Mouse (Mus musculus): ENCODE data around the gene Caskin1. TPM values are rescaled to one million over a fixed set of nuclear protein-coding genes. Genes with fewer than 3 reads are reported as not detected.
"Not testable (repeated sequence)": the region's sequence is repeated elsewhere in the genome, so short reads cannot be mapped to it uniquely, and the experiment has no call there.

Gene Caskin1
- total and polyA plus RNA-seq, 3 experiments: 0.11 TPM; not detected in 2

DNA sequence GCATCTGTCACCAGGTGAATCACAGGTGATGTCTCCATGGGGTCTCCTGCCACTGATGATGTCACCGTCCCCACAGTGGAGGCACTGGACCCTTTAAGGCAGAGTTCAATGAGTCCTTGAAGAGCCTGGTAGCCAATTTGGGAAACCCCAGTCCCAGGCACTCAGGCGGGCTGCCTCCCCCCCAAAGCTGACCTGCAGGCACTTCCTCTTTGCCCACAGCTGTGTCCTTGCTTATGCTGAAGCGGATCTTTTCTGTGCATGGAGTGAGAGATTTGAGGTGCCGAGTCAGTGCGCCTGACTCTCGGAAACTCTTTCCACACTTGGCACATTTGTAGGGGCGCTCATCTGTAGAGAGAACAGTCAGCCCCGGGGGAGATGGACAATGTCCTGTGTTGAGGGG, 41.8 kb upstream of the Caskin1 start:
- Histone ChIP-seq H3K9me3 (replicated peaks) (no peaks in the 10 kb centered on the region), H3K36me3 (replicated peaks) (peaks cover 100% of the 10 kb centered on the region), H3K4me1 (ENCODE audit: insufficient read depth, low read depth, low read length) (peaks cover 10% of the 10 kb centered on the region), H3K4me3 (ENCODE audit: low read depth, low read length) (no peak overlapping the region), H3K27me3 (ENCODE audit: insufficient read depth, low read length) (no peaks in the 10 kb centered on the region)
- no peak for TF ChIP-seq GATA2 (IDR thresholded peaks at IDR 0.05; ENCODE audit: borderline replicate concordance, low read depth, low read length)
- no peak for TF ChIP-seq TAL1 (conservative IDR thresholded peaks at IDR 0.05; ENCODE audit: low read depth, low read length)
- TF ChIP-seq POLR2AphosphoS5 (IDR thresholded peaks at IDR 0.05; ENCODE audit: insufficient replicate concordance, low read depth, low read length): no peak
- TF ChIP-seq GATA1 (IDR thresholded peaks at IDR 0.05; ENCODE audit: borderline replicate concordance, low read length): no peak
- no peak for TF ChIP-seq CTCF (IDR thresholded peaks at IDR 0.05; ENCODE audit: low read depth, low read length)
- ATAC-seq (ENCODE audit: extremely low read depth, insufficient number of reproducible peaks, low FRiP score, poor library complexity, severe bottlenecking) (no peak), DNase-seq (ENCODE audit: low spot score) (no peak)

DNA sequence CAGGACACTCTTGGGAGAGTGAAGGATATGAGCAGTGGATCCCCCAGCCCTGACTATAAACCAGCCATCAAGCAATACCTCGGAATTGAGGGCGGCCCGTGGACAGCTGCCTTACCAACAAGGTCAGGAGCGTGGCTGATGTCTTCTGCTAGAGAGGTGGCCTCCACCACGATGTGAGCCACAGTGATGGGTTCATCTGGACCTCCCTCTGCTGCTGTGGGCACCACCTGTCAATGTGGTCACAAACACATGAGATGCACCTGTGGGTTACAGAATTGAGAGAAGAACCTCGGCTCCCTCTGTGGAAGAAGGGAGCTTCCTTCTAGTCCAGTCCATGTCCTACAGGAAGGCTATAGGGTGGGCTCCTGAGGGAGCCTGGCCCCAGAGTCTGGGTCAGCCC, 38.9 kb upstream of the Caskin1 start:
- peaks cover 27% of the 10 kb centered on the region for H3K4me1 ChIP-seq (ENCODE audit: insufficient read depth, low read depth, low read length)
- ATAC-seq (ENCODE audit: extremely low read depth, insufficient number of reproducible peaks, low FRiP score, poor library complexity, severe bottlenecking) (no peak), DNase-seq (ENCODE audit: low spot score) (no peak)
- no peak overlapping the region for H3K4me3 ChIP-seq (ENCODE audit: low read depth, low read length)
- no peaks in the 10 kb centered on the region for H3K27me3 ChIP-seq (ENCODE audit: insufficient read depth, low read length)
- peaks cover 83% of the 10 kb centered on the region for H3K36me3 ChIP-seq (replicated peaks)
- TF ChIP-seq GATA2 (IDR thresholded peaks at IDR 0.05; ENCODE audit: borderline replicate concordance, low read depth, low read length) (no peak), POLR2AphosphoS5 (IDR thresholded peaks at IDR 0.05; ENCODE audit: insufficient replicate concordance, low read depth, low read length) (no peak), TAL1 (conservative IDR thresholded peaks at IDR 0.05; ENCODE audit: low read depth, low read length) (no peak), CTCF (IDR thresholded peaks at IDR 0.05; ENCODE audit: low read depth, low read length) (no peak), GATA1 (IDR thresholded peaks at IDR 0.05; ENCODE audit: borderline replicate concordance, low read length) (no peak)
- H3K9me3 ChIP-seq (replicated peaks): no peaks in the 10 kb centered on the region

DNA sequence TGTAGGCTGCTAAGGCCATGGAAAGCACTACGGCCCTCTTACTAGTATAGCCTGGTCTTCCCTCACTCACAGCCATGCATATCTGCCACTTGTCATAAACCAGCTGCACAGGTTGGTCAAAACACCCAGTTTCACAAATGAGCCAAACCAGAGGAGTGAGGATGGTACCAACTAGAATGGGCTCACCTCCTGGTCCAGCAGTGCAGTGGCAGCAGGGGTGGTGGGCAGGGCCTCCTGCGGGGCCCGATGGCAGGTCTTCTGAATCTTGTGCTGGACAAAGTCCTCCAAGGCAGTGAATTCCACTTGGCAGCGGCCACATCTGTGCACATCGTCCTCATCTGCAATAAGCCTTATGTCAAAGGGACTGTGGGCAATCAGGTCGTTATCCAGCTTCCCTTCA, 37.2 kb upstream of the Caskin1 start:
- Histone ChIP-seq H3K4me3 (ENCODE audit: low read depth, low read length) (no peak overlapping the region), H3K27me3 (ENCODE audit: insufficient read depth, low read length) (no peaks in the 10 kb centered on the region), H3K4me1 (ENCODE audit: insufficient read depth, low read depth, low read length) (peaks cover 32% of the 10 kb centered on the region), H3K9me3 (replicated peaks) (no peaks in the 10 kb centered on the region), H3K36me3 (replicated peaks) (peaks cover 66% of the 10 kb centered on the region)
- no peak for TF ChIP-seq CTCF (IDR thresholded peaks at IDR 0.05; ENCODE audit: low read depth, low read length)
- TF ChIP-seq GATA2 (IDR thresholded peaks at IDR 0.05; ENCODE audit: borderline replicate concordance, low read depth, low read length): no peak
- no peak for TF ChIP-seq TAL1 (conservative IDR thresholded peaks at IDR 0.05; ENCODE audit: low read depth, low read length)
- no peak for TF ChIP-seq GATA1 (IDR thresholded peaks at IDR 0.05; ENCODE audit: borderline replicate concordance, low read length)
- TF ChIP-seq POLR2AphosphoS5 (IDR thresholded peaks at IDR 0.05; ENCODE audit: insufficient replicate concordance, low read depth, low read length): no peak
- no peak for DNase-seq (ENCODE audit: low spot score)
- no peak for ATAC-seq (ENCODE audit: extremely low read depth, insufficient number of reproducible peaks, low FRiP score, poor library complexity, severe bottlenecking)

DNA sequence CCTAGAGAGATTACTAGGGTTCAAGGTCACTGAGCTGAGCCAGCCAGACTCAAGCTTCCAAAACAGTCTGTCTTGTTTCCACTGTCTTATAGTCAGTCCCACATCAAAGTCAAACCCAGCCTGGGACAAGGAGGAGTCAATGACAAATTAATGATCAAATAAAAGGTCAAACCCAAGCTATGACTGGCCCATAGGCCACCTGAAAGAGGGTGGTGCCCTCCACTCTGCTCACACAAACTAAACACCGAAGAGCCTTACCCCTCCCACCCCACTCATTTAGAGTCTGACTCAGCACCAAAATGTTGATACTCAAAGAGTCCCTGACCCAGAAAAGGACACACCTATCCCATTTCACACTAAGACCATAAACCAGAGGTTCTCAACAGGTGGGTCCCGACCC, 35.0 kb upstream of the Caskin1 start:
- no peak overlapping the region; the same call in 1 of the 2 replicates for H3K4me3 ChIP-seq (ENCODE audit: low read depth, low read length)
- ATAC-seq (ENCODE audit: extremely low read depth, insufficient number of reproducible peaks, low FRiP score, poor library complexity, severe bottlenecking): no peak
- H3K4me1 ChIP-seq (ENCODE audit: insufficient read depth, low read depth, low read length): peaks cover 32% of the 10 kb centered on the region
- H3K36me3 ChIP-seq (replicated peaks): peaks cover 49% of the 10 kb centered on the region
- no peak for TF ChIP-seq TAL1 (conservative IDR thresholded peaks at IDR 0.05; ENCODE audit: low read depth, low read length)
- no peak for TF ChIP-seq GATA2 (IDR thresholded peaks at IDR 0.05; ENCODE audit: borderline replicate concordance, low read depth, low read length)
- no peak for TF ChIP-seq POLR2AphosphoS5 (IDR thresholded peaks at IDR 0.05; ENCODE audit: insufficient replicate concordance, low read depth, low read length)
- no peak for TF ChIP-seq GATA1 (IDR thresholded peaks at IDR 0.05; ENCODE audit: borderline replicate concordance, low read length)
- no peak for TF ChIP-seq CTCF (IDR thresholded peaks at IDR 0.05; ENCODE audit: low read depth, low read length)
- no peaks in the 10 kb centered on the region for H3K27me3 ChIP-seq (ENCODE audit: insufficient read depth, low read length)
- DNase-seq (ENCODE audit: low spot score): no peak
- H3K9me3 ChIP-seq (replicated peaks): no peaks in the 10 kb centered on the region

DNA sequence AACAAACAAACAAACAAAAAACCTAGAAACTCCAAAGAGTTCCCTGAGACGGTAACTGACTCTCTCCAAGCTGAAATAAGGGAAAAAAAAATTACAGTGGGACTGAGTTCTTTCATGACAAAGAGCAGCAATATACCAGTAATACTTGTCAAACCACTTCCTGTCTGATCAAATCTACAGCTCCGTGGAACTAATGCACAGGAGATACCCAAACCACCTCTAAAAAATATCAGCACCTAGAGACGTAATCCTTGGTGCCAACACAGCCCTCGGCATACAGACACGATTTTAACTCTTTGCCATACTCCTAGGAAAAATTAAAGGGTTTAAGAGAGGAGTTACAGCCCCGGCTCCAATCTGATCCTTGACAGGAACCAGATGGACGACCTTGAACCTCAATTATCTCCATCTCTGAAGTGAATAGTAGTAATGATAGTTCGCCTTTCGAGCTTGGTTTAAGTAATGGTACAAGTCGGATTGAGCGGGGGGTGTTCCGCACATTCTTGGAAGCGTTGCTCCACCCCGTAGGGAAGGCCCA, 34.1 kb upstream of the Caskin1 start:
- ATAC-seq (ENCODE audit: extremely low read depth, insufficient number of reproducible peaks, low FRiP score, poor library complexity, severe bottlenecking) (no peak), DNase-seq (ENCODE audit: low spot score) (no peak)
- Histone ChIP-seq H3K36me3 (replicated peaks) (peaks cover 44% of the 10 kb centered on the region), H3K4me3 (ENCODE audit: low read depth, low read length) (peak overlapping the region; percentile 76), H3K4me1 (ENCODE audit: insufficient read depth, low read depth, low read length) (peaks cover 32% of the 10 kb centered on the region), H3K9me3 (replicated peaks) (no peaks in the 10 kb centered on the region), H3K27me3 (ENCODE audit: insufficient read depth, low read length) (no peaks in the 10 kb centered on the region)
- TF ChIP-seq POLR2AphosphoS5 (IDR thresholded peaks at IDR 0.05; ENCODE audit: insufficient replicate concordance, low read depth, low read length) (no peak), GATA2 (IDR thresholded peaks at IDR 0.05; ENCODE audit: borderline replicate concordance, low read depth, low read length) (no peak), TAL1 (conservative IDR thresholded peaks at IDR 0.05; ENCODE audit: low read depth, low read length) (no peak), CTCF (IDR thresholded peaks at IDR 0.05; ENCODE audit: low read depth, low read length) (no peak), GATA1 (IDR thresholded peaks at IDR 0.05; ENCODE audit: borderline replicate concordance, low read length) (no peak)

DNA sequence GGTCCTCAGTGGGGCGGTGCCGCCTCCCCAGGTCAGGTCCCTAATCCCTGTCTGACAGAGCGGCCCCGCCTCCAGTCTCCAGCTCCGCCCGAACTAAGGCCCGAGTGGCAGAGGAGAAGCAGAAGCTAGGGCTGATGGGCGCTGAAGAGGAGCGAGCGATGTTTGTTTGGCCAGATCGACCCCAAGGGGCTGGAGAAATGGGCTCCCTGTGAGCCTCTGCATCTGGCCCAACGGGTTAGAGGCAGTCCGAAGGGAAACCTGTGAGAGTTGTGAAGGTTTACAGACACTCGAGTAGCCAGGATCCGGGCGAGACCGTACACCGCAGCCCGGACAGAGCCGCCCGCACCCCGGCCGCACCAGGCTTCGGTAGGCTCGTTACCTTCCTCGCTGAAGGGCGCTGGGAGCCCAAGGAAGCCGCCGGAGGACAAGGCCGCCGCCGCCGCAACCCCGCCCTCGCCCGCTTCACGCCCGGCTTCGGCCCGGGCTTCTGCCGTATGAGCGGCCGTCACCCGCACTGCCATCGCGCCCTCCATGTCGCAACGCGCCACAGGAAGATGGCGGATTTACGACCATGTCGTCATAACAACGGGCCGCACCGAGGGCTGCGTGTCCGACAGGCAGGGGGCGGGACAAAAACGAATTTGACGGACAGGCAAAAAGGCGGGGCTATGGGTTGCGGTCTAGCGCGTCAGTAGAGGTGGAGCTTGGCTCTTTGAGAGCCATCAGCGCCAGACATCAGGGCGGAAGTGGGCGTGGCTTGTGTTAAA, 33.5 kb upstream of the Caskin1 start:
- Histone ChIP-seq H3K4me3 (ENCODE audit: low read depth, low read length) (peak overlapping the region; percentile 76), H3K27me3 (ENCODE audit: insufficient read depth, low read length) (no peaks in the 10 kb centered on the region), H3K36me3 (replicated peaks) (peaks cover 40% of the 10 kb centered on the region), H3K4me1 (ENCODE audit: insufficient read depth, low read depth, low read length) (peaks cover 32% of the 10 kb centered on the region), H3K9me3 (replicated peaks) (no peaks in the 10 kb centered on the region)
- ATAC-seq (ENCODE audit: extremely low read depth, insufficient number of reproducible peaks, low FRiP score, poor library complexity, severe bottlenecking): peak; percentile 98
- TF ChIP-seq POLR2AphosphoS5 (IDR thresholded peaks at IDR 0.05; ENCODE audit: insufficient replicate concordance, low read depth, low read length): no peak
- no peak for TF ChIP-seq TAL1 (conservative IDR thresholded peaks at IDR 0.05; ENCODE audit: low read depth, low read length)
- TF ChIP-seq CTCF (IDR thresholded peaks at IDR 0.05; ENCODE audit: low read depth, low read length): no peak
- no peak for TF ChIP-seq GATA2 (IDR thresholded peaks at IDR 0.05; ENCODE audit: borderline replicate concordance, low read depth, low read length)
- no peak for TF ChIP-seq GATA1 (IDR thresholded peaks at IDR 0.05; ENCODE audit: borderline replicate concordance, low read length)
- DNase-seq (ENCODE audit: low spot score): peak; percentile 92

DNA sequence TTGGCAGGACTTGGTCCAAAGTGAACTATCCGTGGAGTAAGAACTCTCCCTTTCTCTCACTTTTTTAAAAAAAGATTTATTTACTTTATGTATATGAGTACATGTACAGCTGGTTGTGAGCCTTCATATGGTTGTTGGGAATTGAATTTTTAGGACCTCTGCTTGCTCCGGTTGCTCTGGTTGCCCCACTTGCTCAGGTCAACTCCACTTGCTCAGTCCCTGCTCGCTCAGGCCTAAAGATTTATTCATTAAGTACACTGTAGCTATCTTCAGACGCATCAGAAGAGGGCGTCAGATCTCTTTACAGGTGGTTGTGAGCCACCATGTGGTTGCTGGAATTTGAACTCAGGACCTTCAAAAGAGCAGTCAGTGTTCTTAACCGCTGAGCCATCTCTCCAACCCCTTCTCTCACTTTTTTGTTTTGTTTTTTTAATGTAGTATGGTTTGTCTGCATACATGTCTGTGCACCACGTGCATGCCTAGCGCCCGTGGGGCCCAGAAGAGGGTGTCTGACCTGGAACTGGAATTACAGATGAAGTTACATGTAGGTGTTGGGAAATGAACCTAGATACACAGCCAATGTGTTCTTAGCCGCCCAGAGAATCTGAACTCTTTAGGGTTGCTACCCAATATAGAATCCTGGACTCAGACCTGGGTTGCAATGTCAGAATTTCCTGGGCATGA, 32.7 kb upstream of the Caskin1 start:
- H3K4me1 ChIP-seq (ENCODE audit: insufficient read depth, low read depth, low read length): peaks cover 32% of the 10 kb centered on the region
- H3K9me3 ChIP-seq (replicated peaks); DNase-seq (ENCODE audit: low spot score); ATAC-seq (ENCODE audit: extremely low read depth, insufficient number of reproducible peaks, low FRiP score, poor library complexity, severe bottlenecking); H3K27me3 ChIP-seq (ENCODE audit: insufficient read depth, low read length): not testable (repeated sequence)
- H3K4me3 ChIP-seq (ENCODE audit: low read depth, low read length): peak overlapping the region; percentile 76; the same call in 1 of the 2 replicates
- peaks cover 32% of the 10 kb centered on the region for H3K36me3 ChIP-seq (replicated peaks)
